Mouse (Mus musculus) stomach, embryonic 15.5 days (tissue): ENCODE results near the gene Zdhhc6. TPM values are rescaled to one million over a fixed set of nuclear protein-coding genes. Genes with fewer than 3 reads are reported as not detected.

Experiments used
- ATAC-seq: fragments of 200-750 bp; cut with Nextera tagmentation; 2 replicates; pipeline ENCODE4 v1.8.0; 2017; ENCODE audit warnings: low read depth, moderate number of reproducible peaks, moderate TSS enrichment; ENCODE audit not compliant: insufficient read depth, low FRiP score
- H3K27ac ChIP-seq: fragments of 300-500 bp; sonication (generic); 2 replicates; pipeline ENCODE4 v1.5.1; 2015; ENCODE audit warnings: mild to moderate bottlenecking, inconsistent platforms
- H3K27me3 ChIP-seq: fragments of 300-500 bp; sonication (generic); replicated peaks from 2 replicates; pipeline ENCODE4 v1.6.1; 2015; ENCODE audit warnings: inconsistent platforms
- H3K36me3 ChIP-seq: fragments of 300-500 bp; sonication (generic); 2 replicates; pipeline ENCODE4 v1.6.1; 2015; ENCODE audit warnings: inconsistent platforms
- H3K4me1 ChIP-seq: fragments of 300-500 bp; sonication (generic); 2 replicates; pipeline ENCODE4 v1.6.1; 2015; ENCODE audit warnings: inconsistent platforms
- H3K4me2 ChIP-seq: fragments of 300-500 bp; sonication (generic); 2 replicates; pipeline ENCODE4 v1.6.1; 2015; ENCODE audit warnings: mild to moderate bottlenecking, inconsistent platforms
- H3K4me3 ChIP-seq: fragments of 300-500 bp; sonication (generic); replicated peaks from 2 replicates; pipeline ENCODE4 v1.5.1; 2015; ENCODE audit warnings: inconsistent platforms
- H3K9ac ChIP-seq: fragments of 300-500 bp; sonication (generic); 2 replicates; pipeline ENCODE4 v1.6.1; 2015; ENCODE audit warnings: inconsistent platforms
- H3K9me3 ChIP-seq: fragments of 300-500 bp; sonication (generic); 2 replicates; pipeline ENCODE4 v1.6.1; 2016; ENCODE audit warnings: inconsistent platforms
- whole genome bisulfite sequencing: fragments of 180-500 bp; shearing (Covaris S2); methylation state at CpG from one replicate; pipeline ENCODE4 v1.1.7; 2015; 5-methylcytosine and 5-hydroxymethylcytosine counted together
- polyA plus RNA-seq: library from polyadenylated mRNA; unstranded; fragments of >200 nt; fragmentation: Nextera tagmentation; extraction: Ambion mirVana; gene quantifications from 2 replicates; pipeline ENCODE4 v1.2.1, GENCODE M21; 2015

Gene Zdhhc6
- polyA plus RNA-seq, 1 experiment from 2014 or later, result 96.8 TPM

DNA sequence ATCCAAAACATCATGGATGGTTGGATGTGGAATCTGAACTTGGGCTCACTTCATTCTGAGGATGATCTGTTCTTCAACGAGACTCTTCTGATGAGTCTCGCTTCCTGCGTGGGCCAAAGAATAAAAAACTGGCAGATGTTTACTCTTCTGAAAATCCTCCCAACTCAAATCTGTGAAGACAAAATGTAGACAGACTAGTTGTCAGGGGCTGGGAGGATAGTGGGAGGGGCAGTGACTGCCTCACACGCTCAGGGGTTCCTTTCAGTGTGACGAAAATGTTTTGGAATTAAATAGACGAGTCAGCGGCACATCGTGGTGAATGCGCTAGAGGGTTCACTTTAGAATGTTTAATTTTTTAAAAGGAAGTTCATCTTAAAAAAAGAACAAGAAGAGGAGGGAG is 59.7 kb downstream of the Zdhhc6 start:
- Histone ChIP-seq H3K36me3 (no peaks in the 10 kb centered on the region), H3K9ac (no peak overlapping the region), H3K4me3 (no peak overlapping the region), H3K9me3 (no peaks in the 10 kb centered on the region), H3K4me2 (no peak overlapping the region), H3K27me3 (no peaks in the 10 kb centered on the region), H3K4me1 (peaks cover 8% of the 10 kb centered on the region; the same call in 1 of the 2 replicates), H3K27ac (no peak overlapping the region)
- no peak for ATAC-seq
- 54% methylated on average over 9 of the region's 9 CpGs for WGBS

DNA sequence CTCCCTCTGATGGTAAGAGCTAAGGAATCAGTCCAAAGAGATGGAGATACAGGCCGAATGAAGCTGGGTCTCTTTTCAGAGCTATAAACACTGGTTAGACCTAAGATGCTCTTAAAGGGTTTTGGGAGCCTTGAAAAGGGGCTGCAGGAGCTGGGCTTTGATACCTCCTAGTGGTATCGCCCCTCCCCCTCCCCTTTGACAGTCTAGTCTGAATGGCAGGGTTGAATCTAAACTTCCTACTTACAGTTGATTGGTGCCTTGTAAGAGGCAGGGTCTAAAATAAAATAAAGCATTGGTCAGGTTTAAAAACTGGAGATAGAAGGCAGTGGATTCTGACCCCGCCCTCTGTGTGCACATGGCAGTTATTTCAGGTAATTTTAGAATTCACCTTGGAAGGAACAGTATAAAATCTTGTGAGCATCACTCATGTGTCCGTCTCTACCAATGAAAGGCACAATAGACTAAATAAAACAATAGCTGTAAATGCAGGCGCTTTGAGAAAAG is 61.3 kb downstream of the Zdhhc6 start:
- peak; percentile 65 for ATAC-seq
- peak overlapping the region; percentile 64 for H3K4me3 ChIP-seq
- H3K9ac ChIP-seq, result peak overlapping the region; percentile 77; the same call in 1 of the 2 replicates
- WGBS, result 15% methylated on average over 5 of the region's 5 CpGs
- peak overlapping the region; percentile 91 for H3K4me2 ChIP-seq
- peak overlapping the region; percentile 91 for H3K27ac ChIP-seq
- H3K9me3 ChIP-seq, result no peaks in the 10 kb centered on the region
- no peaks in the 10 kb centered on the region for H3K36me3 ChIP-seq
- H3K4me1 ChIP-seq, result peaks cover 6% of the 10 kb centered on the region; the same call in 1 of the 2 replicates
- H3K27me3 ChIP-seq, result no peaks in the 10 kb centered on the region

DNA sequence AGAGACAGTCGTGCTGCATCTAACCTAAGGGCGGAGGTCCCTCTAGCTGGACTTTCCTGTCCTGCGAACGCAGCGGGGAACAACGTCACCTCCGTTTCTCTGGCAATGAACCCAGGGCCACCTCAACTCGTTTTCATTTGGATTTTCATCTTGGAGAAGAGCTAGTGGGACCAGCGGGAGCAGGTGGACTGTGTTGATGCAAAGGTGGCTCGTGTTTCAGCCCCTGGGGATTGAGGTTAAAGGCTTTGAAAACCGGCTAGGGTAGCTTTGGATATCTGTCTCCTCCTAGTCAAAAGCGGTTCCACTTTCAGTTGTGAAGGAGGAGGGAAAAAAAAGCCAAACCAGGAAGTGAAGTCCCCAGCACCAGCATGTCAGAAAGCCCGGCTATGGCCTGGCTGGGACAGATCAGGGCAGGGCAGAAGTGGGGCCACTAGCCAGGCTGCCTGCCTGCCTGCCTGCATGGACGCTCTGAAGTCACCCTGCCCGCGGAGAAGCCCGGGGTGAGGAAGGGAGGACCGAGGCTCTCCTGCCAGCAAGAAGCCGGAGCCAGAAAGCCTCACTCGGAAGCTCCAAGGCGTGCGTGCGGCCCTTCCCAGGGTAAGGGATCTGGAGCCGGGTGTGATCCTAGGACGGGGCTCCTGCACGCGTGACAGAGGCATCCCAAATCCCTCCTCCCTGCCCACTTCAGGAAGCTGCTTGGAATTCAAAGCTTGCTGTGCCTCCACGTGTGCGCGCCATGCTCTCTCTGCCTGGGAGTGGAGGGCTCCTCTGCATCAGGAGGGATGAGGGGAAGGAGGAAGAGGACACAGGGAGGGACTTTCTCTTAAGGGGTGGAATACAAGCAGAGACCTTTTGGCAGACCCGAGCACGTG is 62.0 kb downstream of the Zdhhc6 start:
- Histone ChIP-seq H3K4me1 (0 out of 2 replicates have a peak, but pooled peaks cover 3% of the 10 kb centered on the region), H3K4me3 (peak overlapping the region; percentile 64), H3K9me3 (no peaks in the 10 kb centered on the region), H3K27me3 (no peaks in the 10 kb centered on the region), H3K27ac (peak overlapping the region; percentile 91), H3K4me2 (peak overlapping the region; percentile 91), H3K9ac (peak overlapping the region; percentile 77), H3K36me3 (no peaks in the 10 kb centered on the region)
- peak; percentile 72 for ATAC-seq
- under 1% methylated on average over 32 of the region's 32 CpGs for WGBS

DNA sequence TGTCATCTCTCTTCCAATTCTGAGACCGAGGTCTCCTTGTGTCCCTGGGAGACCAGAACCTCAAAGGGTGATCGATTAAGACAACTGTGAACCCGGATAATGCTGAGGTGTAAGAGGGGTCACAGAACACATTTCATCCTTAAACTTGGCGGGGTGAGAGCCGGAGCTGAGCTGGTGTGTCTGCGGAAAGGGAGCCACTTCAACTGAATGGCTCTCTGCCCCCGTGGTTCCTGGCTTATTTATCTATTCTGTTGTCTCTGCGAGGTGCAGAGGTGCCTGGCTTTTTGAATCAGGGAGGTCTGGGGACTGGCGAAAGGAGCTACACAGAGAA is 62.6 kb downstream of the Zdhhc6 start:
- peak overlapping the region; percentile 91 for H3K27ac ChIP-seq
- H3K9ac ChIP-seq, result peak overlapping the region; percentile 77
- no peaks in the 10 kb centered on the region for H3K9me3 ChIP-seq
- no peaks in the 10 kb centered on the region for H3K27me3 ChIP-seq
- H3K4me2 ChIP-seq, result peak overlapping the region; percentile 91
- 2% methylated on average over 9 of the region's 9 CpGs for WGBS
- H3K36me3 ChIP-seq, result no peaks in the 10 kb centered on the region
- no peak for ATAC-seq
- 0 out of 2 replicates have a peak, but pooled peaks cover 3% of the 10 kb centered on the region for H3K4me1 ChIP-seq
- peak overlapping the region; percentile 64 for H3K4me3 ChIP-seq

GRCm38 (mm10) chr19:55251383-55252124 is 64.3 kb downstream of the Zdhhc6 start, which contains the start of gene Acsl5:
Gene Acsl5, plus strand, starts transcription at chr19:55251938.
- 0 out of 2 replicates have a peak, but pooled peaks cover 3% of the 10 kb centered on the region for H3K4me1 ChIP-seq
- no peak within 1 kb of the TSS for H3K27ac ChIP-seq
- no peak for ATAC-seq
- no peaks in the 10 kb centered on the region for H3K9me3 ChIP-seq
- no peak within 1 kb of the TSS for H3K4me2 ChIP-seq
- H3K9ac ChIP-seq, result no peak within 1 kb of the TSS
- H3K36me3 ChIP-seq, result no peaks in the 10 kb centered on the region
- no peaks in the 10 kb centered on the region for H3K27me3 ChIP-seq
- 89% methylated on average over 9 of the region's 9 CpGs for WGBS
- no peak within 1 kb of the TSS for H3K4me3 ChIP-seq

DNA sequence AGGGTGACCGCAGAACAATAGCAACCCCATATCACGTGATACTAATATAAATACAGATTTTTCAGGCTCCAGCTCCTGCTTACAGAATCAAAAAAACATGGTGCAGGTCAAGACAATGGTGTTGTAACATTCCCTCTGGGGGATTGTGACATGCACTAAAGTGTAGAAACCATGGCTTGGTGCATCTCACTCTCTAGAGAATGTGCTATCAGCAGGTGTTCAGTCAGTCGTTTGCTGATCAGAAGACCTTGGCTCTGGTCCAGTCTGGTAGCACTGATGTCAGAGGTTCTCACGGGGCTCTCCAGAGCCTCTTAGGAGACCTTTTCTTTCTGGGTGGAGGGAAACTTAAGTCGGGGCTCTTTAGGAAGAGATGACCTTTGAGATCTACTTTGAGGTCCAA is 65.4 kb downstream of the Zdhhc6 start:
- H3K4me1 ChIP-seq, result 0 out of 2 replicates have a peak, but pooled peaks cover 3% of the 10 kb centered on the region
- no peak for ATAC-seq
- no peaks in the 10 kb centered on the region for H3K36me3 ChIP-seq
- H3K27ac ChIP-seq, result no peak overlapping the region
- no peaks in the 10 kb centered on the region for H3K27me3 ChIP-seq
- H3K4me3 ChIP-seq, result no peak overlapping the region
- 73% methylated on average over 5 of the region's 5 CpGs for WGBS
- H3K9ac ChIP-seq, result no peak overlapping the region
- no peaks in the 10 kb centered on the region for H3K9me3 ChIP-seq
- no peak overlapping the region for H3K4me2 ChIP-seq

- Histone ChIP-seq H3K27me3 (no peaks in the 10 kb centered on the region), H3K9me3 (no peaks in the 10 kb centered on the region), H3K27ac (no peak overlapping the region), H3K4me2 (no peak overlapping the region), H3K36me3 (no peaks in the 10 kb centered on the region), H3K4me3 (no peak overlapping the region), H3K4me1 (0 out of 2 replicates have a peak, but pooled peaks cover 3% of the 10 kb centered on the region), H3K9ac (no peak overlapping the region)
- WGBS, result 49% methylated on average over 9 of the region's 9 CpGs
- no peak for ATAC-seq
Measured at GRCm38 (mm10) chr19:55247991-55248520, 67.8 kb downstream of the Zdhhc6 start.

DNA sequence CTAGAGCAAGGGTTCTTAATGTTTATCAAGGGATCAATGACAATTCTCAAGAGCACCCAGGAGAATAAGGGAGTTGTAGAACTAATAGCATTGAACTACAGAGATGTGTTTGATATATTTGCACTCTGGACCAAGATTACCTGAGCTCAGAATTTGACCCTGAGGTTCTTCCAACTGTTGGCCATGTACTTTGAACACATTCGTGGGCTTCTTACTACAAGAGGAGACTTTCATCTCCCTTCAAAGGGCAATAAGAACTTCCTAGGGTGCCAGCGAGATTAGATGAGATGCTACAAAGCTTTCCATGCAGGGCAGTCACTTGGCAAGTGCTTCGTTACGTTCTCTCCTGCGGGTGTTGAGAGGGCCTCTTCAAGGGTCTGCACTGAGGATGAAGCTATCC is 68.3 kb downstream of the Zdhhc6 start:
- 79% methylated on average over 5 of the region's 5 CpGs for WGBS

DNA sequence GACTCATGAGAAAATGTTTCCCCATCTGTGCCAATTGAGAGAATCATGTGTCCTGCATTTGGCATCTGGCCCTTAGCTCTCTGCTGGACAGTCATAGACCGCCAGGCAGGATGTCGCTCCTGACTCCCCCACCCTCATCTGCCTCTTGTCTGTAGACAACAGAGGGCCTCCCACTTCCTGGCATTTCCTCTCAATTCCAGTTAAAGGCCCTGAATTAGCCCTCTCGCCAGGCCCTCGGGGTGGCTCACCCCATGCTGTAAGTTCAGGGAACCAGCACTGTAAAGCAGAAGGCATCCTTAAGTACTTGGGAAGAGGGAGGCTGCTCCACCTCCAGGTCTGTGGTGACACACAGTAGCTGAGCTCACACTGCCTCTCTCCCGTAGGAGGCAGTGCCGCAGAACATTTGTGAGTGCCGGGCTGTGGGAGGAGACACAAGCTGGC is 71.0 kb downstream of the Zdhhc6 start:
- Histone ChIP-seq H3K4me3 (no peak overlapping the region), H3K27ac (peak overlapping the region; percentile 40; the same call in 1 of the 2 replicates), H3K9ac (no peak overlapping the region), H3K27me3 (no peaks in the 10 kb centered on the region), H3K4me1 (0 out of 2 replicates have a peak, but pooled peaks cover 3% of the 10 kb centered on the region), H3K4me2 (no peak overlapping the region), H3K9me3 (no peaks in the 10 kb centered on the region), H3K36me3 (no peaks in the 10 kb centered on the region)
- WGBS, result 21% methylated on average over 7 of the region's 7 CpGs
- peak; percentile 79 for ATAC-seq

More for the DNA sequence above, 68.3 kb downstream of the Zdhhc6 start:
- H3K4me3 ChIP-seq, result no peak overlapping the region
- no peaks in the 10 kb centered on the region for H3K36me3 ChIP-seq
- no peaks in the 10 kb centered on the region for H3K9me3 ChIP-seq
- 0 out of 2 replicates have a peak, but pooled peaks cover 3% of the 10 kb centered on the region for H3K4me1 ChIP-seq
- no peak overlapping the region for H3K9ac ChIP-seq
- H3K27me3 ChIP-seq, result no peaks in the 10 kb centered on the region
- H3K27ac ChIP-seq, result no peak overlapping the region
- H3K4me2 ChIP-seq, result no peak overlapping the region
- ATAC-seq, result no peak

DNA sequence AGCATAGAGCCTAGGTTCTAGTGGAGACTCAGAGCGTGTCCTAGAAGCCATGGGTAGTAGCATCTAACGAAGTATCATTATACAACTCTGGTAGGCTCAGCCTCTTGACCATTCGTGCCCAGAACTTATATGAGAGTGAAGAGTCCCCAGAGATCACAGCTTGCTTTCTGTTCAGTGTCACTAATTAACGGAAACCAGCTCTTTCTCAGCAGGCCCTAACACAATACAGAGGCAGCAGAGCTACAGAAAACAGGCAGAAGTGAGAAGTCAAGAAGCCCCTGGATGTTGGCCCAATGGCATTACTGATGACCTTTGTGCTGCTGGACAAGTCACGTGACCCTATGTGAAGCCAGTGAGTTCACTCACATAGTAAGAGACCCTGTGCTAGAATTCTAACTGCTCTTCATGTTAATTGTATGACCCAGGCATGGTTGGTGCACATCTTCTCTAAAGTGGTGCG is 74.6 kb downstream of the Zdhhc6 start, which contains the start of gene Gucy2g:
Gucy2g (minus strand) TSS at position 51 of the 460 bp plus-strand sequence.
- Histone ChIP-seq H3K27me3 (no peaks in the 10 kb centered on the region), H3K9me3 (no peaks in the 10 kb centered on the region), H3K27ac (no peak within 1 kb of the TSS), H3K4me3 (no peak within 1 kb of the TSS), H3K9ac (no peak within 1 kb of the TSS), H3K4me2 (no peak within 1 kb of the TSS), H3K4me1 (0 out of 2 replicates have a peak, but pooled peaks cover 3% of the 10 kb centered on the region), H3K36me3 (no peaks in the 10 kb centered on the region)
- no peak for ATAC-seq
- WGBS, result 81% methylated on average over 6 of the region's 6 CpGs

DNA sequence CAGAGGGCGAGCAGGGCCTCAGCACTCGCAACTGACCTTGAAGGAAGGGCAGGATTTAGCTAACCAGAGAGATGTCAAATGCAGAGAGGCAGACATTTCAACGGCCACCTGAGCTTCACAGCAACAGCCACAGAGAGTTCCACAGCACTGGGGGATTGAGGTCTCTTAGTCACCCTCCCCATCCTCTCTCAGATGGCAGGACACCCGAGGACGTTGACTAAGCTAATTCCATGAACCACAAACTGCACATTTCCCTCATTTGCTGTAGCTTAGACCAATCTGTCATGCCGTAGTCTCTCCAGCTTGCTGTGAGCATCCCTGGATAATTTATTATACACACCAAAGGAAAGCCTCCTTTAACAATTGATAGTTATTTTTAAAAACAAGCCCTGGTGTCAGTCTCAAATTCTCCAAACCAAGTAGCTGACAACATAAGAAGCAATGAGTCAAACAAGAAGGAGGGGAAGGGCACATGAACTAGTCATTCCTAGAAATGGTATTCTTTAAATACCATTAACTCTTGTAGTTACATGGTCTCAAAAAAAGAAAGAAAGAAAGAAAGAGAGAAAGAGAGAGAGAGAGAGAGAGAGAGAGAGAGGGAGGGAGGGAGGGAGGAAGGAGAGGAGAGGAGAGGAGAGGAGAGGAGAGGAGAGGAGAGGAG is 75.9 kb downstream of the Zdhhc6 start:
- ATAC-seq, result no peak
- Histone ChIP-seq H3K4me3 (no peak overlapping the region), H3K27ac (no peak overlapping the region), H3K9me3 (no peaks in the 10 kb centered on the region), H3K36me3 (no peaks in the 10 kb centered on the region), H3K9ac (no peak overlapping the region), H3K4me2 (no peak overlapping the region), H3K27me3 (no peaks in the 10 kb centered on the region), H3K4me1 (0 out of 2 replicates have a peak, but pooled peaks cover 3% of the 10 kb centered on the region)
- WGBS, result 51% methylated on average over 6 of the region's 6 CpGs
